Mouse (Mus musculus) heart, postnatal 10 days (tissue): ENCODE data around the gene Zbtb24. TPM values are rescaled to one million over a fixed set of nuclear protein-coding genes. Genes with fewer than 3 reads are reported as not detected.
"Not testable (repeated sequence)": the region's sequence is repeated elsewhere in the genome, so short reads cannot be mapped to it uniquely, and the experiment has no call there.

Source experiments
- DNase-seq, 2 experiments: peaks; one replicate each; pipeline ENCODE4 v3.0.0; 2021
- intact Hi-C: fragments of 180-260 bp; cut with DNase I; formaldehyde crosslinking; loops from one replicate; pipeline ENCODE4 v1.15.1; 2025
- total RNA-seq, 2 experiments: library from RNA; stranded (reverse); gene quantifications; 2 replicates each; pipeline ENCODE4 v1.2.3; 2021

Zbtb24 gene
- 10 to 100 TPM in 1 of 2 experiments, 1 to 10 TPM in 1; 9.7 to 12.3 TPM for total RNA-seq

- peak; percentile 95 to 98 for DNase-seq
- intact Hi-C loops, result no loop called here
These were observed at the start of gene Zbtb24 for GRCm38 (mm10) chr10:41450137-41450670. Gene Zbtb24 (plus strand): TSS chr10:41450383.

GRCm38 (mm10) chr10:41401097-41401496 lies 49.1 kb upstream of the Zbtb24 start:
- intact Hi-C loops, result loop anchor here (10.0 kb wide), 2 partner anchors 96 to 396 kb away; partner anchors contain the start of genes Ak9 and Fig4
- no peak for DNase-seq

- no peak for DNase-seq
- intact Hi-C loops, result loop anchor here (10.0 kb wide), 2 partner anchors 99 to 399 kb away; partner anchors contain the start of genes Ak9 and Fig4
These were observed 46.8 kb upstream of the Zbtb24 start for GRCm38 (mm10) chr10:41403364-41403763.

GRCm38 (mm10) chr10:41403893-41404612 lies 46.1 kb upstream of the Zbtb24 start:
- intact Hi-C loops, result loop anchor here (10.0 kb wide), 2 partner anchors 99 to 399 kb away; partner anchors contain the start of genes Ak9 and Fig4

GRCm38 (mm10) chr10:41410176-41410575 lies 40.0 kb upstream of the Zbtb24 start:
- DNase-seq, intact Hi-C loops: not testable (repeated sequence)

More at GRCm38 (mm10) chr10:41403893-41404612, 46.1 kb upstream of the Zbtb24 start:
- DNase-seq, result peak in 1 of 2 experiments; percentile 17

- intact Hi-C loops, DNase-seq: not testable (repeated sequence)
These were observed 39.4 kb upstream of the Zbtb24 start for GRCm38 (mm10) chr10:41410821-41411220.

GRCm38 (mm10) chr10:41413471-41413870 lies 36.7 kb upstream of the Zbtb24 start:
- intact Hi-C loops, result not testable (repeated sequence)

GRCm38 (mm10) chr10:41415368-41415767 lies 34.8 kb upstream of the Zbtb24 start:
- intact Hi-C loops, result not testable (repeated sequence)

More at GRCm38 (mm10) chr10:41413471-41413870, 36.7 kb upstream of the Zbtb24 start:
- not testable (repeated sequence) for DNase-seq

GRCm38 (mm10) chr10:41420496-41421200 lies 29.5 kb upstream of the Zbtb24 start:
- intact Hi-C loops, result no loop called here
- no peak for DNase-seq

More at GRCm38 (mm10) chr10:41415368-41415767, 34.8 kb upstream of the Zbtb24 start:
- DNase-seq, result not testable (repeated sequence)

GRCm38 (mm10) chr10:41423681-41424080 lies 26.5 kb upstream of the Zbtb24 start:
- DNase-seq, result no peak

GRCm38 (mm10) chr10:41426368-41426767 lies 23.8 kb upstream of the Zbtb24 start:
- intact Hi-C loops, result no loop called here

More at GRCm38 (mm10) chr10:41423681-41424080, 26.5 kb upstream of the Zbtb24 start:
- intact Hi-C loops, result no loop called here

GRCm38 (mm10) chr10:41434624-41435023 lies 15.6 kb upstream of the Zbtb24 start:
- peak; percentile 55 to 68 for DNase-seq
- intact Hi-C loops, result loop anchor here (10.0 kb wide), 2 partner anchors 70 to 250 kb away; no protein-coding TSS in a partner anchor

More at GRCm38 (mm10) chr10:41426368-41426767, 23.8 kb upstream of the Zbtb24 start:
- no peak for DNase-seq

GRCm38 (mm10) chr10:41435141-41435540 lies 15.0 kb upstream of the Zbtb24 start:
- intact Hi-C loops, result loop anchor here (10.0 kb wide), 2 partner anchors 70 to 250 kb away; no protein-coding TSS in a partner anchor
- no peak for DNase-seq

- no peak for DNase-seq
- intact Hi-C loops, result no loop called here
These were observed 2.0 kb upstream of the Zbtb24 start for GRCm38 (mm10) chr10:41448216-41448615.

- intact Hi-C loops, result no loop called here
- no peak for DNase-seq
These were observed 499 bp upstream of the Zbtb24 start for GRCm38 (mm10) chr10:41449684-41450083.

GRCm38 (mm10) chr10:41450780-41451522 lies 768 bp downstream of the Zbtb24 start:
- intact Hi-C loops, result no loop called here
- no peak for DNase-seq

GRCm38 (mm10) chr10:41451656-41452055 lies 1.5 kb downstream of the Zbtb24 start:
- no peak for DNase-seq
- intact Hi-C loops, result no loop called here

- intact Hi-C loops, result no loop called here
- DNase-seq, result no peak
These were observed 2.6 kb downstream of the Zbtb24 start for GRCm38 (mm10) chr10:41452791-41453190.

GRCm38 (mm10) chr10:41459990-41460389 lies 9.8 kb downstream of the Zbtb24 start:
- intact Hi-C loops, result no loop called here

GRCm38 (mm10) chr10:41460501-41460900 lies 10.3 kb downstream of the Zbtb24 start:
- intact Hi-C loops, result no loop called here
- no peak for DNase-seq

More at GRCm38 (mm10) chr10:41459990-41460389, 9.8 kb downstream of the Zbtb24 start:
- DNase-seq, result no peak
